Mouse (Mus musculus): Measurements from ENCODE around the gene 9130409I23Rik.
A peak's percentile ranks its signal among the peaks of the same experiment; 100 is the strongest.

- TF ChIP-seq CTCF (IDR thresholded peaks at IDR 0.05; ENCODE audit: borderline replicate concordance, insufficient read depth, low read depth, low read length) (no peak), POLR2A (IDR thresholded peaks at IDR 0.05; ENCODE audit: borderline replicate concordance, insufficient read depth, low read length) (0 out of 2 replicates have a peak, but pooled peaks have one; percentile 6)
These were observed 40.7 kb upstream of the 9130409I23Rik start for GRCm38 (mm10) chr1:181010171-181010932.
